Mouse (Mus musculus) stomach, embryonic 14.5 days (tissue): ENCODE results near the gene Aga. TPM values are rescaled to one million over a fixed set of nuclear protein-coding genes. Genes with fewer than 3 reads are reported as not detected.
"Not testable (repeated sequence)": the region's sequence is repeated elsewhere in the genome, so short reads cannot be mapped to it uniquely, and the experiment has no call there.

ENCODE experiments used
- ATAC-seq: fragments of 200-750 bp; cut with Nextera tagmentation; 2 replicates; pipeline ENCODE4 v1.8.0; 2017; ENCODE audit warnings: low read depth, moderate TSS enrichment; ENCODE audit not compliant: insufficient number of reproducible peaks, insufficient read depth, low FRiP score
- H3K27ac ChIP-seq: fragments of 300-500 bp; sonication (generic); 2 replicates; pipeline ENCODE4 v1.5.1; 2014; ENCODE audit warnings: mild to moderate bottlenecking, low read length, moderate library complexity, mixed read lengths
- H3K27me3 ChIP-seq: fragments of 300-500 bp; sonication (generic); 2 replicates; pipeline ENCODE4 v1.6.1; 2014; ENCODE audit warnings: low read length, control low read depth, mixed read lengths; ENCODE audit not compliant: control insufficient read depth, insufficient read depth
- H3K36me3 ChIP-seq: fragments of 300-500 bp; sonication (generic); 2 replicates; pipeline ENCODE4 v1.6.1; 2014; ENCODE audit warnings: mild to moderate bottlenecking, control low read depth, low read length, moderate library complexity, mixed read lengths; ENCODE audit not compliant: control insufficient read depth, insufficient read depth
- H3K4me1 ChIP-seq: fragments of 300-500 bp; sonication (generic); 2 replicates; pipeline ENCODE4 v1.6.1; 2014; ENCODE audit warnings: low read length, control low read depth, mixed read lengths; ENCODE audit not compliant: control insufficient read depth, insufficient read depth
- H3K4me2 ChIP-seq: fragments of 300-500 bp; sonication (generic); replicated peaks from 2 replicates; pipeline ENCODE4 v1.6.1; 2014; ENCODE audit warnings: low read depth, low read length, control low read depth
- H3K4me3 ChIP-seq: fragments of 300-500 bp; sonication (generic); 2 replicates; pipeline ENCODE4 v1.5.1; 2014; ENCODE audit warnings: low read depth, low read length, control low read depth
- H3K9ac ChIP-seq: fragments of 300-500 bp; sonication (generic); replicated peaks from 2 replicates; pipeline ENCODE4 v1.6.1; 2014; ENCODE audit warnings: low read depth, mild to moderate bottlenecking, control low read depth, low read length, moderate library complexity, mixed read lengths
- H3K9me3 ChIP-seq: fragments of 300-500 bp; sonication (generic); 2 replicates; pipeline ENCODE4 v1.6.1; 2016; ENCODE audit warnings: low read depth, low read length, control low read depth; ENCODE audit not compliant: control insufficient read depth
- WGBS: fragments of 180-500 bp; shearing (Covaris S2); extraction: QIAGEN DNeasy Blood & Tissue Kit; methylation state at CpG from one replicate; pipeline ENCODE4 v1.1.7; 2014; 5-methylcytosine and 5-hydroxymethylcytosine counted together
- polyA plus RNA-seq: library from polyadenylated mRNA; unstranded; fragments of >200 nt; fragmentation: Nextera tagmentation; extraction: Ambion mirVana; gene quantifications from 2 replicates; pipeline ENCODE4 v1.2.1, GENCODE M21; 2014

Aga gene
- 35.1 and 37.3 TPM in 2 replicates for polyA plus RNA-seq

DNA sequence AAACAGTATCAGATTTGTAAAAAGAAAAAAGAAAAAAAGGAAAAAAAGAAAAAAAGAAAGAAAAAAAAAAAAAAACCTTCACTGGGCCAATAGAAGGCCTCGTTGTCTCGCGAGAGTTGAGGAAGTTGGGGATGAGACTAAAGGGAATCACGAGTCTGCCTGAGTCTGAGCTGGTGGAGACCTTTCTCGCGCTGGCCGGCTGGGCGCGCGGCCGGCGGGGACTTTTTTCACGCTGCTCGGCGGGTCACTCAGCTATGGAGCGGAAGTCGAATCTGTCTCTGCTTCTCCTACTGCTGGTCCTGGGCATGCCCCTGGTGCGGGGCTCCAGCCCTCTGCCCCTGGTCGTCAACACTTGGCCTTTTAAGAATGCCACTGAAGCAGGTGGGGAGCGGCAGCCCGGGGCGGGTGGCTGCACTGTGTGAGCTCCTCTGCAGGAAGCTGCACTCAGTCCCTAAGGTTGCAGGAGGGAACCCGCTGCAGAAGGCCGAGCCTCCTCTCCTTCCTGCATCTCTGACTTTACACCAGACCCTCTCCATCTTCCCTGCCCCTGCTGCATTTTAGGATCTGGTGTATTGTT is at the start of gene Aga:
Gene Aga (plus strand): TSS at position 177 of the 577 bp plus-strand sequence.
- 1% methylated on average over 24 of the region's 24 CpGs for WGBS
- peak within 1 kb of the TSS; percentile 51 for H3K4me2 ChIP-seq
- H3K4me1 ChIP-seq = peaks cover 2% of the 10 kb centered on the region; the same call in 1 of the 2 replicates
- no peaks in the 10 kb centered on the region for H3K27me3 ChIP-seq
- peak within 1 kb of the TSS; percentile 35; the same call in 1 of the 2 replicates for H3K27ac ChIP-seq
- H3K36me3 ChIP-seq = peaks cover 8% of the 10 kb centered on the region
- peak; percentile 100 for ATAC-seq
- peak within 1 kb of the TSS; percentile 40 for H3K4me3 ChIP-seq
- H3K9ac ChIP-seq = peak within 1 kb of the TSS; percentile 37
- H3K9me3 ChIP-seq = no peaks in the 10 kb centered on the region

DNA sequence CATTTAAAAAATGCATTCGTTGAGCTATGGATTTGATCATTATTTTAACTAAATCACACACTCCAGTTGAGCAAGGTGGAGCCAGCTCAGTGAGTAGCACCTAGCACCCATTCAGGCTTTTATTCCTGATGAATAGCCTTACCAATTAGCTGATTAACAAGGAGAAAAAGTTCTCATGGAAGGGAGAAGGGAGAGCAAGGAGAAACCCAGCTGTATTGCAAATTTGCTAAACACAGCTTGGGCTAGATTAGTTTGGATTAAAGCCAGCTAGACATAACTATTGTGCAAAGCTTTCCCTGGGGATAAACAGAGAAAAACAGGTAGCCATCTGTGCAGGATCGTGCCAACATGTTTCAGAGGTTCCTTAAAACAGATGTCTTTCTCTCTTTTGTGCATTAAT is 22.5 kb upstream of the Aga start:
- no peak overlapping the region for H3K4me3 ChIP-seq
- H3K27ac ChIP-seq = no peak overlapping the region
- ATAC-seq = no peak
- H3K36me3 ChIP-seq = no peaks in the 10 kb centered on the region
- no peaks in the 10 kb centered on the region for H3K9me3 ChIP-seq
- H3K27me3 ChIP-seq = no peaks in the 10 kb centered on the region
- no peaks in the 10 kb centered on the region for H3K4me1 ChIP-seq
- no peak overlapping the region for H3K4me2 ChIP-seq
- no peak overlapping the region for H3K9ac ChIP-seq
- 57% methylated on average over 2 of the region's 2 CpGs for WGBS

DNA sequence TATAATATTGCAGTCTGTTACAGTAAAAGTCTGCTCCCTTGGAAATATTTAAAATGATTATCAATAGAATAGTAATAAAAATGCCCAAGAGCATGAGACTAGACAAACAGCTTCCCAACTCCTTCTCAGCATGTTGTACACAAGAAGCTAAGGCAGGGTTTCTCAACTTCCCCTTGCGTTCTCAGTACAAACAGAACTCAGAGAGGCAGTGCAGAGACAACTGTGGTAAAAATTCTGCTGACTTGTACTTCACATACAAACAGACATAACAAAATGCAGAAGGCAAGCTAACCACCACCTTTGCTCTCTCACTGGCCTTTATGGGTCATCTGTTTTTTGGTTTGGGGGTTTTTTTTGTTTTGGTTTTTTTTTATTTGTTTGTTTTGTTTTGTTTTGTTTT is 15.3 kb upstream of the Aga start:
- WGBS = 68% methylated on average over 1 of the region's 1 CpGs

DNA sequence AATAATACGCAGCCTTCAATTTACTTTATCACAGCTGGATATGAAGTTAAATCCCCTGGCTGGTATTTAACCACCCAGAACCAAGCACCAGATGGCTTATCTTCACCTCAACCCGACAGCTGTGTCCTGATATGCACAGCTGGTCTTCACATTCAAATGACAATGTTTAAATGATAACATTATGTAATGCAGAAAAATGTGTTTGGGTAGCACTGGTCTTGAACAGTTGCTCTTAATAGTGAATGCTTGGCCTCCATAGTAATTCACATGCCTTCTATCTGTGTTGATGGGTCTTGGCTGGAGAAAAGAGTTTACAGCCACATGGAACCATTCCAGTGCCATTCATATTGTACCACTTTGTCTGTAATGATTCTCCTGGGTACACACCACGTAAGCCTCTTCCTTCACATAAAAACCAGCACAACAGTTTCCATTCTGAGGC is 14.6 kb upstream of the Aga start:
- Histone ChIP-seq H3K36me3 (no peaks in the 10 kb centered on the region), H3K4me2 (no peak overlapping the region), H3K27me3 (no peaks in the 10 kb centered on the region), H3K4me1 (no peaks in the 10 kb centered on the region), H3K27ac (no peak overlapping the region), H3K9ac (no peak overlapping the region), H3K4me3 (no peak overlapping the region), H3K9me3 (no peaks in the 10 kb centered on the region)
- WGBS = 50% methylated on average over 3 of the region's 3 CpGs
- no peak for ATAC-seq

More for the DNA sequence above, 15.3 kb upstream of the Aga start:
- ATAC-seq = no peak
- Histone ChIP-seq H3K9ac (no peak overlapping the region), H3K4me2 (no peak overlapping the region), H3K4me1 (no peaks in the 10 kb centered on the region), H3K9me3 (no peaks in the 10 kb centered on the region), H3K27me3 (no peaks in the 10 kb centered on the region), H3K4me3 (no peak overlapping the region), H3K36me3 (no peaks in the 10 kb centered on the region), H3K27ac (no peak overlapping the region)

DNA sequence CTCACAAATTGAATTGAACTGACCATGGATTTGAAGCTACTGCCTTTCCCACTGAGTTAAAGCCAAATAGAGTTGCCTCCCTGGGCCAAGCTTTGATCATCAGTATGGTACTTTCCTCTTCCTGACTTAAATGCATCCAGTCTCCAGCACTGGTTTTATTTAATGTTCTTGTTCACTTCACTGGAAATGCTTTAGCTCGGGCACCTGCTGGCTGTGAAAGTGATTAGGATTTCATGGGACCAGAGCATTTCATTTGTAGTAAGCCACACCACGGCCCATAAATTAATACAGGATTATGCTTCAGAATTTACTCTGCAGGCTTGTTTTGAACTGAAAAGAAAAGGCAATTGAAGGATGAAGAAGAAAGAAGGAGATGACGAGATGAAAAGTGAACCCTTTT is 26.5 kb downstream of the Aga start:
- WGBS = 76% methylated on average over 3 of the region's 3 CpGs
- ATAC-seq = not testable (repeated sequence)

DNA sequence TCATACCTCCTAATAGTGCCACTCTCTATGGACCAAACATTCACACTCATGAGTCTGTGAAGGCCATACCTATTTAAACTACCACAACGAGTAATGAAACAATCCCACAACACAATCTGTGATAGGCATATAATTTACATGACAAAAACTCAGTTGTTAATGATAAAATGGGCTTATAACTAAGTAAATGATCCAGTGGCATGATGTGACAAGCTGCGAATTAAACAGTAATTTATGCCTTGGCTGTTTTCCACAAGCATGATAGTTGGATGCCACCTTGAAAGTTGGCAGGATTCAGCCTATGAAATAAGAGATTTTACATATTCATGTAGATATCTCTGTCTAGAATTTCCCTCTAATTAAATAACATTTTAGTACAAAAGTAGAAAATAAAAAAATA is 28.1 kb downstream of the Aga start:
- Histone ChIP-seq H3K4me3 (no peak overlapping the region), H3K4me1 (no peaks in the 10 kb centered on the region), H3K9me3 (no peaks in the 10 kb centered on the region), H3K27ac (no peak overlapping the region), H3K27me3 (no peaks in the 10 kb centered on the region), H3K36me3 (no peaks in the 10 kb centered on the region), H3K4me2 (no peak overlapping the region), H3K9ac (no peak overlapping the region)
- ATAC-seq = no peak
- WGBS = 91% methylated on average over 2 of the region's 2 CpGs

More for the DNA sequence above, 26.5 kb downstream of the Aga start:
- H3K4me1 ChIP-seq, H3K4me2 ChIP-seq, H3K27ac ChIP-seq, H3K4me3 ChIP-seq, H3K9ac ChIP-seq, H3K9me3 ChIP-seq, H3K36me3 ChIP-seq, H3K27me3 ChIP-seq: not testable (repeated sequence)

DNA sequence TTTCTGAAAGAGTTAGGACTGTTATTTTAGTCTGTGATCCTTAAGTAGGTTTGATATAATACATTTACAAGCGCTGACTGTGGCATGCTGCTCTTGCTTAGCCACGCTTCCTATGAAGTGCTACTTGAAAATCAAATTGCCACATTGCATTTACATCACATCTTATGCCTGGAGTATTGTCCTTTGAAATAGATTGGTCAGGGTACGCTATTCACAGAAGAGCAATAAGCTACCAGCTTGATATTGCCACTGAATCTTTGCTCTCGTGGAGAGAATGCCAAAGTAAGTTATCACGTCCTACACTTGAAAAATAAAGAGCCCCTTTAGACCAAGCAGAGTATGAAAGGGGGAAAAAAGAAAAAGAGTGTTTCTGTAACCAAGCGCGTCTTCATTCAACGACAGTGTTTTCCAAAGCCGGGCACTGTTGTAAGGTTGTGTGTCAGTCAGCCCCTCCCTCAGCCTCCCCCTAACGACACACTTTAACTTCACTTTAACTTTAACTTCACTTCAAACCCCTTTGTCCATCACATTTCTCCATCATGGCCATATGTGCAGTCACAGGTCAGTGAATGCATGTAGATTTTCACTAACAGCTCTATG is 51.0 kb downstream of the Aga start:
- Histone ChIP-seq H3K4me2 (no peak overlapping the region), H3K36me3 (no peaks in the 10 kb centered on the region), H3K27me3 (no peaks in the 10 kb centered on the region), H3K4me3 (no peak overlapping the region), H3K9me3 (no peaks in the 10 kb centered on the region), H3K9ac (no peak overlapping the region), H3K4me1 (no peaks in the 10 kb centered on the region), H3K27ac (no peak overlapping the region)
- WGBS = 85% methylated on average over 10 of the region's 10 CpGs
- ATAC-seq = no peak

DNA sequence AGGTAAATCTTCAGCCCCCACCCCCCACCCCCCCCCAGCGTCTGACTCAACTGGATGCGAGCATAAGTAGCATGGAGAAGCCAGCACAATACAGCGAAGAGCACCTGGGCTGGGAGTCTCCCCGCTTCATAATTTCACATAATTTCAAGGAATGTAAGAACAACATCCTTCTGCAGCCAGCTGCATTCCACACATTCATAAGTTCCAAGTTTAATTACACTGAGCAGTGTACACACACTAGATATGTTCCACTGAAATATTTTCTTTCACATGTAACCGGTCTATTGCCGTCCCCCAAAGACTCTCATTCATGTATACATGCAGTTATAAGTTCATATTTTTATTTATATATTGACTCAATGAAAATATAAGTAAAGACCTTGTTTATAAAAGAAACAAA is 54.7 kb downstream of the Aga start:
- Histone ChIP-seq H3K36me3 (no peaks in the 10 kb centered on the region), H3K4me3 (no peak overlapping the region), H3K27me3 (no peaks in the 10 kb centered on the region), H3K27ac (no peak overlapping the region), H3K9ac (no peak overlapping the region), H3K4me1 (no peaks in the 10 kb centered on the region), H3K9me3 (no peaks in the 10 kb centered on the region), H3K4me2 (no peak overlapping the region)
- ATAC-seq = no peak
- 74% methylated on average over 6 of the region's 6 CpGs for WGBS
